Mouse (Mus musculus): ENCODE measurements around the gene Lrrc15. TPM values are rescaled to one million over a fixed set of nuclear protein-coding genes. Genes with fewer than 3 reads are reported as not detected.

Gene Lrrc15
- polyA plus RNA-seq, 1 experiment: not detected

GRCm38 (mm10) chr16:30234636-30235546, 48.2 kb downstream of the Lrrc15 start:
- WGBS: 53% methylated on average over 12 of the region's 12 CpGs
- H3K4me3 ChIP-seq (ENCODE audit: extremely low read depth, insufficient read depth, insufficient read length): no peak overlapping the region
- no peaks in the 10 kb centered on the region for H3K36me3 ChIP-seq (ENCODE audit: control insufficient read depth, insufficient read depth, low read length)
- no peak overlapping the region for H3K27ac ChIP-seq (ENCODE audit: insufficient read depth, low read length)
- H3K27me3 ChIP-seq (ENCODE audit: control insufficient read depth, insufficient read depth, low read length): no peaks in the 10 kb centered on the region
- no peak for DNase-seq (ENCODE audit: low read depth in 1 of 2, low spot score in 2 of 2)
- peaks cover 15% of the 10 kb centered on the region for H3K4me1 ChIP-seq (ENCODE audit: control insufficient read depth, insufficient read depth, insufficient read length)
- TF ChIP-seq CTCF (IDR thresholded peaks at IDR 0.05; ENCODE audit: extremely low read depth, insufficient read depth, insufficient read length, insufficient replicate concordance) (no peak), POLR2A (IDR thresholded peaks at IDR 0.05; ENCODE audit: low read depth, low read length) (no peak)

GRCm38 (mm10) chr16:30234077-30234476, 49.0 kb downstream of the Lrrc15 start:
- Histone ChIP-seq H3K4me3 (ENCODE audit: extremely low read depth, insufficient read depth, insufficient read length) (no peak overlapping the region), H3K27me3 (ENCODE audit: control insufficient read depth, insufficient read depth, low read length) (no peaks in the 10 kb centered on the region), H3K36me3 (ENCODE audit: control insufficient read depth, insufficient read depth, low read length) (no peaks in the 10 kb centered on the region), H3K4me1 (ENCODE audit: control insufficient read depth, insufficient read depth, insufficient read length) (peaks cover 15% of the 10 kb centered on the region), H3K27ac (ENCODE audit: insufficient read depth, low read length) (peak overlapping the region; percentile 61)
- peak; percentile 23 to 28 for DNase-seq (ENCODE audit: low read depth in 1 of 2, low spot score in 2 of 2)
- WGBS: 17% methylated on average over 8 of the region's 8 CpGs
- no peak for TF ChIP-seq POLR2A (IDR thresholded peaks at IDR 0.05; ENCODE audit: low read depth, low read length)
- no peak for TF ChIP-seq CTCF (IDR thresholded peaks at IDR 0.05; ENCODE audit: extremely low read depth, insufficient read depth, insufficient read length, insufficient replicate concordance)

- Histone ChIP-seq H3K27ac (ENCODE audit: insufficient read depth, low read length) (no peak overlapping the region), H3K36me3 (ENCODE audit: control insufficient read depth, insufficient read depth, low read length) (no peaks in the 10 kb centered on the region), H3K4me3 (ENCODE audit: extremely low read depth, insufficient read depth, insufficient read length) (no peak overlapping the region), H3K27me3 (ENCODE audit: control insufficient read depth, insufficient read depth, low read length) (no peaks in the 10 kb centered on the region), H3K4me1 (ENCODE audit: control insufficient read depth, insufficient read depth, insufficient read length) (peaks cover 18% of the 10 kb centered on the region)
- TF ChIP-seq CTCF (IDR thresholded peaks at IDR 0.05; ENCODE audit: extremely low read depth, insufficient read depth, insufficient read length, insufficient replicate concordance) (no peak), POLR2A (IDR thresholded peaks at IDR 0.05; ENCODE audit: low read depth, low read length) (no peak)
- 82% methylated on average over 13 of the region's 13 CpGs for WGBS
- no peak for DNase-seq (ENCODE audit: low read depth in 1 of 2, low spot score in 2 of 2)
Observed at GRCm38 (mm10) chr16:30231882-30232604, 51.0 kb downstream of the Lrrc15 start.

GRCm38 (mm10) chr16:30227352-30227751, 55.7 kb downstream of the Lrrc15 start:
- TF ChIP-seq CTCF (IDR thresholded peaks at IDR 0.05; ENCODE audit: extremely low read depth, insufficient read depth, insufficient read length, insufficient replicate concordance) (no peak), POLR2A (IDR thresholded peaks at IDR 0.05; ENCODE audit: low read depth, low read length) (no peak)
- Histone ChIP-seq H3K4me1 (ENCODE audit: control insufficient read depth, insufficient read depth, insufficient read length) (peaks cover 6% of the 10 kb centered on the region; the same call in 1 of the 2 replicates), H3K4me3 (ENCODE audit: extremely low read depth, insufficient read depth, insufficient read length) (no peak overlapping the region), H3K27ac (ENCODE audit: insufficient read depth, low read length) (no peak overlapping the region), H3K27me3 (ENCODE audit: control insufficient read depth, insufficient read depth, low read length) (no peaks in the 10 kb centered on the region), H3K36me3 (ENCODE audit: control insufficient read depth, insufficient read depth, low read length) (no peaks in the 10 kb centered on the region)
- 4% methylated on average over 7 of the region's 7 CpGs for WGBS
- peak; percentile 41 to 52 for DNase-seq (ENCODE audit: low read depth in 1 of 2, low spot score in 2 of 2)

GRCm38 (mm10) chr16:30221161-30221782, 61.8 kb downstream of the Lrrc15 start:
- Histone ChIP-seq H3K4me3 (ENCODE audit: extremely low read depth, insufficient read depth, insufficient read length) (no peak overlapping the region), H3K27ac (ENCODE audit: insufficient read depth, low read length) (no peak overlapping the region), H3K4me1 (ENCODE audit: control insufficient read depth, insufficient read depth, insufficient read length) (no peaks in the 10 kb centered on the region), H3K36me3 (ENCODE audit: control insufficient read depth, insufficient read depth, low read length) (no peaks in the 10 kb centered on the region), H3K27me3 (ENCODE audit: control insufficient read depth, insufficient read depth, low read length) (no peaks in the 10 kb centered on the region)
- DNase-seq (ENCODE audit: low read depth in 1 of 2, low spot score in 2 of 2): no peak
- TF ChIP-seq CTCF (IDR thresholded peaks at IDR 0.05; ENCODE audit: extremely low read depth, insufficient read depth, insufficient read length, insufficient replicate concordance): no peak
- TF ChIP-seq POLR2A (IDR thresholded peaks at IDR 0.05; ENCODE audit: low read depth, low read length): no peak
- 87% methylated on average over 13 of the region's 13 CpGs for WGBS

Other genes with a start within 250 kb of the Lrrc15 start
- gene Hes1, start 218.9 kb downstream of the Lrrc15 start, polyA plus RNA-seq (2012; rRNA removed): 94.1 and 116 TPM in 2 replicates
- not detected in 2 replicates for gene Cpn2, start 15.8 kb downstream of the Lrrc15 start, polyA plus RNA-seq (2012; rRNA removed)
- 26.7 and 36.5 TPM in 2 replicates for gene Gp5, start 27.5 kb upstream of the Lrrc15 start, polyA plus RNA-seq (2012; rRNA removed)
- gene Atp13a3, start 122.7 kb upstream of the Lrrc15 start, polyA plus RNA-seq (2012; rRNA removed): 13.4 and 15.3 TPM in 2 replicates